Mouse (Mus musculus): Measurements from ENCODE around the gene Tmem63a. TPM values are rescaled to one million over a fixed set of nuclear protein-coding genes. Genes with fewer than 3 reads are reported as not detected.

The Tmem63a gene
- polyA plus RNA-seq, 1 experiment from 2014 or later = 11.8 TPM

DNA sequence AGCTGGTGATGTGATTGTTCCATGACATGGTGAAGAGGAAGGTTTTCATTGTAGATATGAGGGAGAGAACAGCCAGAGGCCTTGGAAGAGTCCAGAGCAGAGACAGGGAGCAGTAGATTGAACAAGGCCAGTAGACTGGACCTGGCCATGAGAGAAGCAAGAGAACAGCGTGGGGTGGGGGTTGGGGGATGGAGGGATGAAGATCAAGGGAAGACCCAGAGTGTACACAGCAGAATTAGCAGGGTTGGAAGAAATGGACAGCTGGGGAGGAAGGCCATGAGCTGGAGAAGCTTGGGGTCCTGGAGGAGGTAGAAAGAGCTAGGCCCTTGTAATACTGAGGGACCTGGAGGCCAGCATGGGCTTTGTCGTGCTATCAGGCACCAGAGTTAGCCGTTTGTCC lies 70.3 kb downstream of the Tmem63a start:
- no peaks in the 10 kb centered on the region for H3K9me3 ChIP-seq (ENCODE audit: low read length)
- ATAC-seq (ENCODE audit: low FRiP score, low TSS enrichment) = no peak
- H3K36me3 ChIP-seq (ENCODE audit: insufficient read depth, low read length) = no peaks in the 10 kb centered on the region
- H3K4me1 ChIP-seq (ENCODE audit: insufficient read depth, low read length) = peaks cover 37% of the 10 kb centered on the region
- no peak overlapping the region for H3K4me3 ChIP-seq (ENCODE audit: low read length)
- no peak overlapping the region for H3K4me2 ChIP-seq (replicated peaks; ENCODE audit: low read depth, low read length)
- H3K27me3 ChIP-seq (ENCODE audit: insufficient read depth, low read length) = no peaks in the 10 kb centered on the region
- no peak overlapping the region for H3K9ac ChIP-seq (replicated peaks; ENCODE audit: low read length)
- 76% methylated on average over 3 of the region's 3 CpGs for WGBS
- H3K27ac ChIP-seq (ENCODE audit: low read length) = no peak overlapping the region

DNA sequence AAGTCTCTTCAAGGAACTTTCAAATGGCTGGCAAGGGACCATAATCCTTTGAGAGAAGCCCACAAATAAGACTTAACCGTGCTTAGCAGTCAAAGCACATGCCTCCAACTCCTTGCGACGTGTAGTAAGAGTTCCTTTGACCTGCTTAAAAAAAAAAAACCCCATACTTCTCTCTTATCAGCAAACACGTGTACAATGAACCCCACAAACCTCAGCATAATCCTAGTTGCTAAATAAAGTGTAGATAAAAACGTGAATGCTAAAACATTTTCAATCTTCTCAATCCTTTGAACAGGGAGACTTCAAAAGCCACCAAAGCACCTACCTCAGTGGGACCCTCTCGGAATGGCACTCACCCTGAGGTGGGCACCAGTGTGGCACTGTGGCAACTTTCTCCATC lies 71.3 kb downstream of the Tmem63a start:
- Histone ChIP-seq H3K9me3 (ENCODE audit: low read length) (no peaks in the 10 kb centered on the region), H3K9ac (replicated peaks; ENCODE audit: low read length) (no peak overlapping the region), H3K27me3 (ENCODE audit: insufficient read depth, low read length) (no peaks in the 10 kb centered on the region), H3K4me3 (ENCODE audit: low read length) (no peak overlapping the region), H3K36me3 (ENCODE audit: insufficient read depth, low read length) (no peaks in the 10 kb centered on the region), H3K4me1 (ENCODE audit: insufficient read depth, low read length) (peaks cover 39% of the 10 kb centered on the region), H3K27ac (ENCODE audit: low read length) (no peak overlapping the region), H3K4me2 (replicated peaks; ENCODE audit: low read depth, low read length) (no peak overlapping the region)
- ATAC-seq (ENCODE audit: low FRiP score, low TSS enrichment) = no peak
- 78% methylated on average over 6 of the region's 6 CpGs for WGBS

DNA sequence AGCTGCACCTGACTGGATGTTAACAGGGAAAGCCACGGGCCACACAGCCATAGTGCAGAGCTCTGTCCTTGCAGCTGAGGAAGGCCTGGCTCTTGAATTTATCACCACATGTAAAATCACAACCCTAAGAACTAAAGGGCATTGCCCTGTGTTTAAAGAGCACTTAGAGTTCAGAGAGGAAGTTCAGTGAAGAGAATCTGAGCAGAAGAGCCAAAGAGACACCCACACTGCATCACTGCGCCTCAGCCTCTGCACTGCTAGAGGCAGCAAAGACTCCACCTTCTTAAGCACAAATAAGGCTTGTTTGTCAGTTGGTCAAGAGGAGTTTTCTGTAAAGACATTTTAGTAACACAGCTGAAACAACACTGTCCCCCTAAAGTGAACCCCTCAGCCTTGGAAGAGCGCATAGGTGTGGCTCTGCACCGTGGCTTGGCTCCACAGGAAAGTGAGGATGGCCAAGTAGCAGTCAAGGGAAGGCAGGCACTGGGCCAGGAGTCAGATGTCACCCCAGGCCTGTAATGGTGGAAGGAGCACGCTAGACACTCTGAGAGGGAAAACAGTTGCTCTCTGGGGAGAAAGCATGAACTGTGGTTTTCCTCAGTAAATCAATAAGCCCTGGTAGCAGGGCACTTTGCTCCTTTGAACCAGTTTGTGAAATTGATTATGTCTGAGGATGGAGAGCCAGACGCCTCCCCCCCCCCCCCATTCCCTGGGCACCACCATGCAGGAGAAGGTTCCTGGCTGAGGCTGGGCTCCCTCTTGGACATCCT lies 72.8 kb downstream of the Tmem63a start:
- H3K9me3 ChIP-seq (ENCODE audit: low read length) = no peaks in the 10 kb centered on the region
- WGBS = 60% methylated on average over 6 of the region's 6 CpGs
- no peak overlapping the region for H3K9ac ChIP-seq (replicated peaks; ENCODE audit: low read length)
- H3K36me3 ChIP-seq (ENCODE audit: insufficient read depth, low read length) = no peaks in the 10 kb centered on the region
- H3K4me2 ChIP-seq (replicated peaks; ENCODE audit: low read depth, low read length) = no peak overlapping the region
- no peaks in the 10 kb centered on the region for H3K27me3 ChIP-seq (ENCODE audit: insufficient read depth, low read length)
- peaks cover 39% of the 10 kb centered on the region for H3K4me1 ChIP-seq (ENCODE audit: insufficient read depth, low read length)
- no peak overlapping the region for H3K27ac ChIP-seq (ENCODE audit: low read length)
- no peak for ATAC-seq (ENCODE audit: low FRiP score, low TSS enrichment)
- H3K4me3 ChIP-seq (ENCODE audit: low read length) = no peak overlapping the region

GRCm38 (mm10) chr1:181015558-181015957 lies 73.4 kb downstream of the Tmem63a start:
- H3K9me3 ChIP-seq (ENCODE audit: low read length) = no peaks in the 10 kb centered on the region
- H3K27me3 ChIP-seq (ENCODE audit: insufficient read depth, low read length) = no peaks in the 10 kb centered on the region
- no peak overlapping the region for H3K27ac ChIP-seq (ENCODE audit: low read length)
- no peak for ATAC-seq (ENCODE audit: low FRiP score, low TSS enrichment)
- no peaks in the 10 kb centered on the region for H3K36me3 ChIP-seq (ENCODE audit: insufficient read depth, low read length)
- no peak overlapping the region for H3K9ac ChIP-seq (replicated peaks; ENCODE audit: low read length)
- H3K4me3 ChIP-seq (ENCODE audit: low read length) = no peak overlapping the region
- no peak overlapping the region for H3K4me2 ChIP-seq (replicated peaks; ENCODE audit: low read depth, low read length)
- H3K4me1 ChIP-seq (ENCODE audit: insufficient read depth, low read length) = peaks cover 37% of the 10 kb centered on the region

DNA sequence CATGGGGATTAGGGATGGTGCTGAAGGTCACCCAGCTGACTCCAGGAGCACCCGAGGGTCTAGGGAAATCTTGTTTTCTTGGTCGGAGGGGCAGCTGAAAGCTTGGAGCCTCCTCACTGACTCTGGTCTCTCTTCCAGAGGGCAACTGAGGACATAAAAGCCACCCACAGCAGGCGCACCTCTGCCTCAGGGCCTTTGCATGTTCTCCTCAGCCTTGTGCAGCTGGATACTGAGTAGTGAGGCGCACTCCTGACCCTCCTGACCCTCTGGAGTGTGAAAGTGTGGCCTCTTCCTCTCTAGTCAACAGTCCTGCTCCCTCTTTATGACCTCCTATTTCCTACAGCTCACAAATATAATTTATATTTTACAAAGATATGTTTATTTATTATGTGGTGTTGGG lies 73.9 kb downstream of the Tmem63a start:
- 72% methylated on average over 4 of the region's 4 CpGs for WGBS
- H3K4me1 ChIP-seq (ENCODE audit: insufficient read depth, low read length) = peaks cover 34% of the 10 kb centered on the region
- peak overlapping the region; percentile 56 for H3K9ac ChIP-seq (replicated peaks; ENCODE audit: low read length)
- H3K4me3 ChIP-seq (ENCODE audit: low read length) = peak overlapping the region; percentile 53; the same call in 1 of the 2 replicates
- peak overlapping the region; percentile 99 for H3K4me2 ChIP-seq (replicated peaks; ENCODE audit: low read depth, low read length)
- no peaks in the 10 kb centered on the region for H3K9me3 ChIP-seq (ENCODE audit: low read length)
- H3K27me3 ChIP-seq (ENCODE audit: insufficient read depth, low read length) = no peaks in the 10 kb centered on the region
- no peak for ATAC-seq (ENCODE audit: low FRiP score, low TSS enrichment)
- H3K36me3 ChIP-seq (ENCODE audit: insufficient read depth, low read length) = no peaks in the 10 kb centered on the region
- 0 out of 2 replicates have a peak overlapping the region, but pooled peaks have one; percentile 20 for H3K27ac ChIP-seq (ENCODE audit: low read length)

DNA sequence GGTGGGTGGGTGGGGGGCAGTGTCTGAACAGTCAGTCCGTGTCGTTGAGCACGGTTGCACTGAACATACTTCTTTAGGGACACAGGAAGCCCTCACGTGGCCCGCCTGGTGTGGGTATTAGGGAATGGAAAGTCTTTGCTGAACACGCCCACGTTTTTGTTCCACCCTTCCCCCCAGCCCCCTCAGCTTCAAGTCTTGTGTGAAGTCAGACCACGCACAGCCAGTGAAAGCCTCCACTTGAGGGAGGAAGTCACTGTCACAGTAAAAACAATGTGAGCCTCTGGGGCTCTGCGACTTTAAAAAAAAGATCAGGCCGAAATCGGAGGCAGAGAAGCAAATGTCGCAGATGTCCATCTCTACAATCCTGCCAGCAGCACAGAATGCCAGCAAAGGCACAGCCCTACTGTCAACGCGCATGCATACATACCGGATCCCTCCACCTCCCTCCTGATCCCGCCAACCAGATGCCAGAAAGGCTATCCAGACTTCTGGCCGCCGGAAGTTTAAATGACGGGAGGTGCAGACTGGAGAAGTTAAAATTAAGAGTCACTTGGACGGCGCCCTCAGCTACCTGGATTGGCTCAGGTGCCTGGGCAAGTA lies 74.5 kb downstream of the Tmem63a start:
- H3K9ac ChIP-seq (replicated peaks; ENCODE audit: low read length) = peak overlapping the region; percentile 56
- H3K4me3 ChIP-seq (ENCODE audit: low read length) = peak overlapping the region; percentile 53
- ATAC-seq (ENCODE audit: low FRiP score, low TSS enrichment) = peak; percentile 71
- 4% methylated on average over 21 of the region's 21 CpGs for WGBS
- H3K36me3 ChIP-seq (ENCODE audit: insufficient read depth, low read length) = no peaks in the 10 kb centered on the region
- 0 out of 2 replicates have a peak overlapping the region, but pooled peaks have one; percentile 51 for H3K27ac ChIP-seq (ENCODE audit: low read length)
- no peaks in the 10 kb centered on the region for H3K9me3 ChIP-seq (ENCODE audit: low read length)
- peak overlapping the region; percentile 99 for H3K4me2 ChIP-seq (replicated peaks; ENCODE audit: low read depth, low read length)
- peaks cover 30% of the 10 kb centered on the region for H3K4me1 ChIP-seq (ENCODE audit: insufficient read depth, low read length)
- H3K27me3 ChIP-seq (ENCODE audit: insufficient read depth, low read length) = no peaks in the 10 kb centered on the region

GRCm38 (mm10) chr1:181017212-181017711 lies 75.1 kb downstream of the Tmem63a start:
- peak overlapping the region; percentile 99 for H3K4me2 ChIP-seq (replicated peaks; ENCODE audit: low read depth, low read length)
- H3K27me3 ChIP-seq (ENCODE audit: insufficient read depth, low read length) = no peaks in the 10 kb centered on the region
- peak overlapping the region; percentile 53 for H3K4me3 ChIP-seq (ENCODE audit: low read length)
- no peaks in the 10 kb centered on the region for H3K36me3 ChIP-seq (ENCODE audit: insufficient read depth, low read length)
- H3K27ac ChIP-seq (ENCODE audit: low read length) = peak overlapping the region; percentile 41; the same call in 1 of the 2 replicates
- H3K9me3 ChIP-seq (ENCODE audit: low read length) = no peaks in the 10 kb centered on the region
- H3K4me1 ChIP-seq (ENCODE audit: insufficient read depth, low read length) = peaks cover 30% of the 10 kb centered on the region
- peak overlapping the region; percentile 56 for H3K9ac ChIP-seq (replicated peaks; ENCODE audit: low read length)
- ATAC-seq (ENCODE audit: low FRiP score, low TSS enrichment) = peak; percentile 82
- WGBS = 0% methylated on average over 22 of the region's 22 CpGs

DNA sequence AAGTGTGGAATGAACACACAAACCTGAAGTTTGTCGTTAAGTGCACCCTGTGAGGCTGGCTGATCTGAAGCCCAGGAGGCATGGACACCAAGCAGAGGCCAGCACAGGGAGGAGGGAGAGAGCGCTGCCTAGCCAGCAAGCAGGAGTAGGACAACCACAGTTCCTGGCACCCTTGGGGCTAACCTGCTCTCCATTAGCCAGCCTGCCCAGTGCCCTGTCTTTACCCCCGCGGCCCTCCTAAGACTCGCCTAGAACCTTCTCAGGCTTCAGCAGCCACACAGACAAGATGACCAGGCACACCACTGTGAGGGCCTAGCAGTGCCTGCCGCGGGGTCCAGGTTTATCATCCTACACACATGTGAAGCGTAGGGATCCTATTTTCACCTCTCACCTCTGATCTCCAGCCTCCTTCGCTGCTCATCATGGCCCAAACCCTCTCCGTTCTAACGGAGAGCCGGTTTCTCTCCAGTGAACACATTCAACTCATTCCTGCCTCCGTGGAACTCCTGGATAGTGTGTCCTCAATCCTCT lies 75.8 kb downstream of the Tmem63a start:
- WGBS = 74% methylated on average over 13 of the region's 13 CpGs

DNA sequence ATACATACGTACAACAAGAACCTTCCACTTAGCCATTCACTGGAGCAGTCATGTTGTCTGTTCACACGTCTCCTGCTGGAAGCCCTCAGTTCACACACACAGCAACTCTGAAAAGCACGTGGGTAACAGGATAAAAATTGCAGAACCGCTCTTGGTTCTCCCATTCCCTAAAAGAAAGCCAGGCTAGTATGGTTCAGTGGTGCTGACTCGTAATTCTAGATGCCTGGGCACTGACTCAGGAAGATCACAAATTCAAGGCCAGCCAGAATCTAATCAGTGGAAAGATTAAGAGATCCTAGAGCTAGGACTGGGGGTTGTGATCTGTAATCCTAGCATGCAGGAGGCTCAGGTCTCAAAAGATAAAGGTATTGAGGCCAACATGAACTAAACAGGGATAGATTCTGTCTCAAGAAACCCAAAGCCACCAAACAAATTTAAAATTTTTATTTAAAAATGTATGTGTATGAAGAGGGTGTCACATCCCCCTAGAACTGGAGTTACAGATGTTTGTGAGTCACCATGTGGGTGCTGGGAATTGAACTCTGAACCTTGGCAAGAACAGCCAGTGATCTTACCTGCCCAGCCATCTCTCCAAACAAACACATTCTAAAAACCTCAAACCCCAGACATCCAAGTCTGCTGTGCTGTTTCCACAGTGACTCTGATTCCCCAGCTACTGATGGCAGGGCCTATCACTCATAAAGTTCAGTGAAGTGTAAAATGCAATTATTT lies 78.8 kb downstream of the Tmem63a start, which contains the start of gene Ephx1:
Gene Ephx1, minus strand, starts transcription at position 149 of the 732 bp plus-strand sequence.
- no peaks in the 10 kb centered on the region for H3K36me3 ChIP-seq (ENCODE audit: insufficient read depth, low read length)
- WGBS = 38% methylated on average over 5 of the region's 5 CpGs
- H3K4me3 ChIP-seq (ENCODE audit: low read length) = no peak within 1 kb of the TSS
- H3K27me3 ChIP-seq (ENCODE audit: insufficient read depth, low read length) = no peaks in the 10 kb centered on the region
- ATAC-seq (ENCODE audit: low FRiP score, low TSS enrichment) = no peak
- no peak within 1 kb of the TSS for H3K4me2 ChIP-seq (replicated peaks; ENCODE audit: low read depth, low read length)
- no peak within 1 kb of the TSS for H3K27ac ChIP-seq (ENCODE audit: low read length)
- no peaks in the 10 kb centered on the region for H3K9me3 ChIP-seq (ENCODE audit: low read length)
- no peak within 1 kb of the TSS; the same call in 1 of the 2 replicates for H3K9ac ChIP-seq (replicated peaks; ENCODE audit: low read length)
- H3K4me1 ChIP-seq (ENCODE audit: insufficient read depth, low read length) = peaks cover 20% of the 10 kb centered on the region

More for the DNA sequence above, 75.8 kb downstream of the Tmem63a start:
- H3K27ac ChIP-seq (ENCODE audit: low read length) = no peak overlapping the region
- H3K4me1 ChIP-seq (ENCODE audit: insufficient read depth, low read length) = peaks cover 30% of the 10 kb centered on the region
- no peaks in the 10 kb centered on the region for H3K9me3 ChIP-seq (ENCODE audit: low read length)
- ATAC-seq (ENCODE audit: low FRiP score, low TSS enrichment) = no peak
- H3K4me3 ChIP-seq (ENCODE audit: low read length) = no peak overlapping the region
- H3K4me2 ChIP-seq (replicated peaks; ENCODE audit: low read depth, low read length) = peak overlapping the region; percentile 99
- H3K9ac ChIP-seq (replicated peaks; ENCODE audit: low read length) = no peak overlapping the region
- H3K27me3 ChIP-seq (ENCODE audit: insufficient read depth, low read length) = no peaks in the 10 kb centered on the region
- H3K36me3 ChIP-seq (ENCODE audit: insufficient read depth, low read length) = no peaks in the 10 kb centered on the region

Measured in kidney, embryonic 16.5 days (tissue).